Mouse (Mus musculus) small intestine, adult 2 months (tissue): ENCODE results near the gene Fgd4. TPM values are rescaled to one million over a fixed set of nuclear protein-coding genes. Genes with fewer than 3 reads are reported as not detected.

ENCODE experiments used
- H3K27ac ChIP-seq: fragments of 200-500 bp; 2 replicates; pipeline ENCODE4 v1.5.1; 2012; ENCODE audit warnings: low read depth, low read length, control low read depth, inconsistent platforms; ENCODE audit not compliant: insufficient read depth
- H3K27me3 ChIP-seq: fragments of 200-500 bp; 2 replicates; pipeline ENCODE4 v1.6.1; 2012; ENCODE audit warnings: mild to moderate bottlenecking, moderate library complexity, low read length, inconsistent platforms; ENCODE audit not compliant: control insufficient read depth, insufficient read depth
- H3K36me3 ChIP-seq: fragments of 200-500 bp; 2 replicates; pipeline ENCODE4 v1.6.1; 2012; ENCODE audit warnings: mild to moderate bottlenecking, low read length, control low read depth, inconsistent platforms; ENCODE audit not compliant: control insufficient read depth, insufficient read depth
- H3K4me1 ChIP-seq: fragments of 200-500 bp; 2 replicates; pipeline ENCODE4 v1.6.1; 2012; ENCODE audit warnings: low read length, inconsistent platforms, mixed read lengths; ENCODE audit not compliant: control insufficient read depth, insufficient read depth, insufficient read length
- H3K4me3 ChIP-seq: fragments of 200-500 bp; 2 replicates; pipeline ENCODE4 v1.5.1; 2012; ENCODE audit warnings: low read depth, mild to moderate bottlenecking, control low read depth, inconsistent platforms, low read length, moderate library complexity
- CTCF ChIP-seq: fragments of 200-500 bp; IDR thresholded peaks from 2 replicates; pipeline ENCODE4 v1.5.1; 2012; ENCODE audit warnings: low read depth, mild to moderate bottlenecking, control low read depth, inconsistent platforms, low read length, moderate library complexity, mixed read lengths; ENCODE audit not compliant: insufficient replicate concordance, insufficient read length; ENCODE audit errors: extremely low read depth
- POLR2A ChIP-seq: fragments of 200-500 bp; IDR thresholded peaks from 2 replicates; pipeline ENCODE4 v1.6.1; 2012; ENCODE audit warnings: low read depth, mild to moderate bottlenecking, control low read depth, inconsistent platforms, low read length, moderate library complexity
- WGBS: fragments of 180-500 bp; shearing (Covaris S2); methylation state at CpG from one replicate; pipeline ENCODE4 v1.1.7; 2018; 5-methylcytosine and 5-hydroxymethylcytosine counted together
- polyA plus RNA-seq: library from polyadenylated mRNA; depleted of rRNA; stranded (reverse); fragments of >200 nt; gene quantifications from 2 replicates; pipeline ENCODE4 v1.2.3, GENCODE M21; 2012

Fgd4 gene
- polyA plus RNA-seq, 1 experiment: 10.3 TPM

DNA sequence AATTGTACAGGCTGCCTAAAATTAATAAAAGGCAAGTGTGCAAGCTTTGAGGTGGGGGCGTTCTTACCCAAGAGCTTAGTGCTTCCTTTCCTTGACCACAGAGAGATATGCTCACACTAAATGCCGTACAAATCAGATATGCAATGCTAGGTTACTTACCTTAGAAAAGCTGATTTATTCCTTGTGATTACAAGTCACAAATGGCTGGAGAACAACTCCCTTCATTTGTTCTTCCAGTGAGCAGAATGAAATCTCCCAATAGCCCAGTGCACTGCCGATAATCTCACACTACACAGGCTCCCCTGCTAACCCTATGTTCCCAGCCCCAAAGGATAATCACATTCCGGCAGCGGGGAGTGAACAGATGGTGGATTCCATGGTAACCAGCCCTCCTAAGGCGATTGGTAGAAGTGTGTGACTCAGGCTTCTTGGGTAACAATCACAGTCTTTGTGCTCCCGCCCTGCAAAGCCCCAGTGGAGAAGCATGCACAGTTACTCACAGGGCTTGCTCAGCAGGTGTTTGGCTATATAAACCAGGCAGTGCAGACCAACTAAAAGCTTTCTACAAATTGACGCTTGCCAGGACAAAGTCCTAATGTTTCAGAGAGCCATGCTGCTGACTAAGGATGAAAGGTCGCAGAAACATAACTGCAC is 40.3 kb downstream of the Fgd4 start:
- 12% methylated on average over 9 of the region's 9 CpGs for WGBS
- no peak overlapping the region for H3K4me3 ChIP-seq
- H3K27ac ChIP-seq: peak overlapping the region; percentile 39
- no peaks in the 10 kb centered on the region for H3K36me3 ChIP-seq
- no peaks in the 10 kb centered on the region for H3K27me3 ChIP-seq
- TF ChIP-seq CTCF: no peak
- no peak for TF ChIP-seq POLR2A
- peaks cover 12% of the 10 kb centered on the region; the same call in 1 of the 2 replicates for H3K4me1 ChIP-seq

DNA sequence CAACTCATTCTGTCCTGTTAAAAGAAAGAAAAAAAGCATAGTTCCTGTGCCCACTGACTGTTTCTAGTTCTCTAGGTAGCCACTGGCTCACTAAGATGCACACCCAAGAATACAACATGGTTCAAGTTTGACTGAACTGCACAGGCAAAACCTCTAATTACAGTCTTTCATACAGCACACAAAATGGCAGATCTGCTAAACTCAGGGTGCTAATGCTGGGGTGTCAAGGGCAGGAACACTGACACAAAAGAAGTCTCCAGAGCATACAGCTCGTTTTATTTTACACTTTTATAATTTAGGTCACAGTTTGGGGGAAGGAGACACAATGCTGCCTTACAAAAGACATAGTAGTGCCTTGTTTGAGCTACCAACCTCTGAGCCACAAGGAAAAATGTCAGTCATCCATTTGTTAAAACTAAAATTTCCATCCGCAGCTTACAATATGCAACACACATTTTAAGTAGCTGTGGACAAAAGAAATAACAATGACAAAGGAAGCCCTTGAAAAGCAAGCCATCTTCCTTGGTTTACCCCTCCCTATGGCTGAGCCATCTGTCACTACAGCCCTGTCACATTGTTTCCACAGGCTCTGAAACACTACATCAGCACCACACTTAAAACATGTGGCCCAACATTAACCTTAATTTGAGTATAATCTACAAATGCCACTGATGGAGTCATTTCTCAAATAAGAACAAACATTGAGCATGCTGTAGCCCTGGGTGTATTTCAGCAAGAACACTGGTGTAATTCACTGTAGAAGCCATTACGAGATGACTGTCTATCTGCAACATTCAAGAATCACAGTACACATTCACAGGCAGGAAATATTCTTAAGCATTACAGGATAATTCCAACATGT is 41.1 kb downstream of the Fgd4 start:
- Histone ChIP-seq H3K4me1 (peaks cover 13% of the 10 kb centered on the region; the same call in 1 of the 2 replicates), H3K27me3 (no peaks in the 10 kb centered on the region), H3K4me3 (no peak overlapping the region), H3K36me3 (no peaks in the 10 kb centered on the region), H3K27ac (peak overlapping the region; percentile 39; the same call in 1 of the 2 replicates)
- WGBS: 75% methylated on average over 3 of the region's 3 CpGs
- TF ChIP-seq CTCF: no peak
- TF ChIP-seq POLR2A: no peak

DNA sequence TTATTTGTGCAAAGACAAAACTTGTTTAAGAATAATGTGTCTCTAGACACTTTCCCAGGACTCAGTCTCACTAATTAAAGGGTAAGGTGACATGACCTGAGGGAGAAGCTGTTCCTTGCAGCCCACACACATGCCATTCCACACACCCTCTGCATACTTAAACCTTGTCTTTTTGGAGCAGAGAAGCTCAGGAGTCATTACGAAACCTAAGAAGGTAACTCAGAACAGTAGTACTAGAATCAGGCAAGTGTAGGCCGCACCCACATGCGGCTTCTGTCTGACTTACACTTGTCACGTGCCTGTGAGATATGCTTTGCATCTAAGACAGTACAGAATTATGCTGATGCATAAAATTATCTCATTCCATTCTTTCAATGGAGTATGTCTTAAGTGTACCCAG is 42.6 kb downstream of the Fgd4 start:
- peaks cover 15% of the 10 kb centered on the region; the same call in 1 of the 2 replicates for H3K4me1 ChIP-seq
- 69% methylated on average over 4 of the region's 4 CpGs for WGBS
- H3K36me3 ChIP-seq: no peaks in the 10 kb centered on the region
- H3K4me3 ChIP-seq: no peak overlapping the region
- TF ChIP-seq POLR2A (no peak), CTCF (no peak)
- H3K27ac ChIP-seq: peak overlapping the region; percentile 41; the same call in 1 of the 2 replicates
- no peaks in the 10 kb centered on the region for H3K27me3 ChIP-seq

DNA sequence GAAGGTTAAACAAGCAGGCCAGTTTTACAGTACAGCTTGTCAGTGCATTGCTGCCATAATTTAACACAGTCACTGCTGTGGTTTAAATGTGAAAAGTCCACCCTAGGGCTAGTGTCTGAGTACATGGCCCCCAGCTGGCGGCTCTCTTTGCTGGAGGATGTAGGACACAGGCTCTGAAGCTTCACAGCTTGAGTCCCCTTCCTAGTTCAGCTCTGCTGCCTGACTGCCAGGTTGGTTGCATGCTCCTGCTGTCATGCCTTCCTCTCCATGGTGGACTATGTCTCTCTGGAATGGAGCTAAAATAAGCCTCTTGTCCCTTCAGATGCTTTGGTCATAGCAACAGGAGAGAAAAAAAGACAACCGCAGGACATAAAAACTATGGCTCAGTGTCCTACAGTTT is 46.3 kb downstream of the Fgd4 start:
- WGBS: 74% methylated on average over 2 of the region's 2 CpGs
- H3K36me3 ChIP-seq: 0 out of 2 replicates have a peak, but pooled peaks cover 1% of the 10 kb centered on the region
- no peaks in the 10 kb centered on the region for H3K27me3 ChIP-seq
- H3K4me3 ChIP-seq: no peak overlapping the region
- peaks cover 16% of the 10 kb centered on the region; the same call in 1 of the 2 replicates for H3K4me1 ChIP-seq
- TF ChIP-seq POLR2A (no peak), CTCF (no peak)
- no peak overlapping the region for H3K27ac ChIP-seq

DNA sequence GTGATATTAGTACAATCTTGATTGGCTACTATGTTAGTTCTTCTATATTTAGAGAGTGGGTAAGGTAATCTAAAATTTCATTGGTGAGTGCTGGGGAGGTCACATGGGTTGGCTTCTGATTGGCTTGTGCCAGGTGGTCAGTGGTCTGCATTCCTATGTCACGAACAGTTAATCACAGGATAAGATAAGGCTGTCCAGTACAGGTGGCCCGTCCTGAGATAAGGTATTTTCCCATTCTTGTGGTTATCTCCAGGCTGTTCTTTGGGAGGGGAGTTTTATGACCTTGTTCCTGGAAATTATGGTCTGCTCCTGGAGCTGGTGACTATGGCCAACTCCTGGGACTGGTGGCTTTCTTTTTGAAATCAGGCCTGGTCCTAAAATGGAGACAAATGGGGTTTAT is 48.2 kb downstream of the Fgd4 start:
- WGBS: 22% methylated on average over 2 of the region's 2 CpGs
- no peak for TF ChIP-seq POLR2A
- TF ChIP-seq CTCF: no peak
- H3K27me3 ChIP-seq: no peaks in the 10 kb centered on the region
- no peak overlapping the region for H3K27ac ChIP-seq
- no peak overlapping the region for H3K4me3 ChIP-seq
- peaks cover 13% of the 10 kb centered on the region; the same call in 1 of the 2 replicates for H3K4me1 ChIP-seq
- H3K36me3 ChIP-seq: 0 out of 2 replicates have a peak, but pooled peaks cover 1% of the 10 kb centered on the region

DNA sequence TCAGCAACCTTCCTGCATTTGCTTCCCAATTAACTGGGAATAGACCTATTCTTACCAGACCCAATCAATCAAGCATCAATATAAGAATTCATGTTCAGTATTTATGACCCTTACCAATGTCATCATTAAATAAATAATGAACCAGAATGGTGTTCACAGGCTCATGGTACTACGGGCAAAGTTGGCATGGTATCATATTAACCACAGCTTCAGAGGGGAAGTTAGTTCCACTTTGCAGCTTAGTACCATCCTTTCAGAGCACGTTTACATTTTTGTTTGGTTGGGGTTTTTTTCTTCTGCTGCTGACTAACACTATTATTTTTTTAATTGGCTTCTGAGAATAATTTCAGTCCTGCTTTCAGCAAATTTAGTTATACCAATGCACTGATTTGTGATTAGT is 51.2 kb downstream of the Fgd4 start:
- TF ChIP-seq CTCF (no peak), POLR2A (no peak)
- WGBS: 47% methylated on average over 2 of the region's 2 CpGs
- H3K27ac ChIP-seq: no peak overlapping the region
- H3K36me3 ChIP-seq: 0 out of 2 replicates have a peak, but pooled peaks cover 1% of the 10 kb centered on the region
- H3K4me3 ChIP-seq: no peak overlapping the region
- H3K4me1 ChIP-seq: peaks cover 6% of the 10 kb centered on the region; the same call in 1 of the 2 replicates
- no peaks in the 10 kb centered on the region for H3K27me3 ChIP-seq

DNA sequence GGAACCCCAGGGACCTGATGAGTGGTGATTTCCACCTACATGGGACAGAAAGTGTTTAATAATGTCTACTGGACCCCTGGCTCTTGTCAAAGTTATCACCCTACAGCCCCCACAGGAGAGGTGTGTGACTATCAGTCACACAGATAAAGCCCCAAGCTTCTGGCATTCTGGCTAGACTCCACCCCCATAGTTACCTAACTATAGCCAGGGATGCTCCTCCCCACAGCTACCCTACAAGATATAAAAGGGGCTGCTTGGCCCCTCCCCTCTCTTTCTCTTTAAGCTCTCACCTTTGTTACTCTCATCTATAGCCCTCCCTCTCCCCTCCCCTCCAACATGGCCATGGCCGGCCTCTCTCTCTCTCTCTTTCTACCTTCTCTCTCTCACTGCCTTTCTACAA is 53.7 kb downstream of the Fgd4 start:
- Histone ChIP-seq H3K4me3 (no peak overlapping the region), H3K27ac (no peak overlapping the region), H3K36me3 (no peaks in the 10 kb centered on the region), H3K4me1 (no peaks in the 10 kb centered on the region), H3K27me3 (no peaks in the 10 kb centered on the region)
- WGBS: 71% methylated on average over 1 of the region's 1 CpGs
- TF ChIP-seq CTCF (no peak), POLR2A (no peak)
